Mouse (Mus musculus): ENCODE results near the gene Arid3b.
"Not testable (repeated sequence)": the region's sequence is repeated elsewhere in the genome, so short reads cannot be mapped to it uniquely, and the experiment has no call there.

Gene Arid3b

DNA sequence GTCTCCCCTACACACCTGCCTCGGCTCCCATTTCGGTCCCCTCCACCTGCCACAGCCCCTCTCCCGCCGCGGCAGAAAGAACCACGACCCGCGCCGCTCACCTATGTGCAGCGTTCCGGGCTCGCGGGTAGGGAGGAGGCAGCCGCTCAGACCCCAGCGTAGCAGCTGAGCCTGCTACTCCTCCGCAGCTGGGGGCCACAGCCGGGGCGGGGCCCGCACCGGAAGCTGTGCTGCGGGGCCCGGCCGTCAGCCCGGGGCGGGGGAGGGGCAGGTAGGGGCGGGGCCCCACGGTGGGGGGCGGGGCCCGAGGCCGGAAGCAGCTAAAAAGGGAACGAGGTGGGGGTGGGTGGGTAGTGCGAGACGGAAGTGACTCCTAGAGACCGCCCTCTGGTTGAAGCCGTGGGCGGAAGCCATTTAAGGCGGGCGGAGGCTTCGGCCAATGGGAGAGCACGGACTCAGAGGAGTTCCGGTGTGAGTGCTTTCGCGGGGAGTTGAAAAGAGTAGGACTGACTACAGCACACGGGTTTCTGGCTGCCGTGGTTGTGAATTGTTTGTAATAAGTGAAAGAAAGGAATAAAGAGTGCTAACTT lies at the start of gene Arid3b:
TSS of gene Arid3b (minus strand) at position 213 of the 590 bp plus-strand sequence.
- DNase-seq (ENCODE audit: low read depth): peak; percentile 43

DNA sequence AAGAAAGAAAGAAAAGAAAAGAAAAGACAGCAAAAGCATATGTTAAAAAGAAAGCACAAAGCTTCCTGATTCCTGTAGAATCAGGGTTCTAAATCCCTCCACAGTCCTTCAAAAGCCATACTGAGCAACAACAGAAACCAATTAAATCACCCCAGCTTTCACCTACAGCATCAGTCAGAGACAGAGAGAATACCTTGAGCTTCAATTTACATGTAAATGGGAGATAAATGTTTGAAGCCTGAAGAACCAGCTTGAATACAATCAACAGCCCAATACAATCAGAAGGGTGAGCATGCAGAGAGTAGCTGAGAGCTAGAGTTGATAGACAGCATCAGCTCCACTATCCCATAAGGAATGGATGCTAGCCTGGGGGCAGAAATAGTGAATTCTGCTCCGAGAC lies 46.8 kb upstream of the Arid3b start:
- no peak for DNase-seq (ENCODE audit: low read depth)

DNA sequence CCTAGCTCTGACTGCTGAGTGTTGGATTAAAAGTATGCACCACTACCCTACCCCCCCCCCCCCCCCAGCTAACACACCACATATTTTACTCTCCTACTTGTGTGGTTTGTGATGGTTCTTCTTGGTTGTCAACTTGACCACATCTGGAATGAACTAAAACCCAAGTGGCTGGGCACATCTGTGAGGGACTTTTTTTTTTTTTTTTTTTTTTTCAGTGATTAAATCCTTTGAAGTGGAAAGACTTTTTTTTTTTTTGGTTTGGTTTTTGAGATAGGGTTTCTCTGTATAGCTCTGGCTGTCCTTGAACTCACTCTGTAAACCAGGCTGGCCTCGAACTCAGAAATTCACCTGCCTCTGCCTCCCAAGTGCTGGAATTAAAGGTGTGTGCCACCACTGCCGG lies 45.2 kb upstream of the Arid3b start:
- DNase-seq (ENCODE audit: low read depth): not testable (repeated sequence)

DNA sequence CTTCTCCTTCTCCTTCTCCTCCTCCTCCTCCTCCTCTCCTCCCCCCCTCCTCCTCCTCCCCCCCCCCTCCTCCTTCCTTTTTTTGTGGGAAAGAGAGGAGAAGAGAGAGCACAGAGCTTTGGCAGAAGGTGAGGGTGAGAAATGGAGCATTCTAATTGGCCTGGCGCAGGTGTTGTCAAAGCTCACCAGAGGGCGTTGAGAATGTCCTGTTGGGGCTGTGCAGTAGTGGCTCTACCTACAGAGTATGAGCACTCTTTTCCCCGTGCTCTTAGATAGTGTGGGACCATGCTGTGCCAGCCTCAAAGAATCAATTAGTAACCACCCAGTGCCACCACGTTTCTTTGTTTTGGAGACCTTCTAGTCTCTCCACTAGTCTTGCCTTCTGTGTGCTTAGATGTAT lies 43.7 kb upstream of the Arid3b start:
- no peak for DNase-seq (ENCODE audit: low read depth)

DNA sequence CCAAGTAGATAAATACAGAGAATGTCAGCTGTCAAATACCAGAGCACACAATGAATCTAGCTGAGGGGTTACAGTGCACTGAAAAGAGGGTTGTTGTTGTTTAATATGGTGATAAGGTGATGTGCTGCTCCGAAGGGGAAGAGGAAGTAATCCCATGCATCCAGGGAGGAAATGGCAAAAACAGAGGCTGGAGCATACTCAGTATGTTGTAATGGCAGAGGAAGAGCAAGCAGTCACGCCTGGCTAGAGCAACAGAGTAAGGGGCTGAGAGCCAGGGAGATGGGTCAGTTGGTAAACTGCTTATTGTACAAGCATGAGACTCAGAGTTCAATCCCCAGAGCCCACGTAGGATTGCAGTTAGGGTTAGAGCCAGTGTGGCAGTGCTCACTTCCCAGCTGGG lies 42.6 kb upstream of the Arid3b start:
- DNase-seq (ENCODE audit: low read depth): no peak

DNA sequence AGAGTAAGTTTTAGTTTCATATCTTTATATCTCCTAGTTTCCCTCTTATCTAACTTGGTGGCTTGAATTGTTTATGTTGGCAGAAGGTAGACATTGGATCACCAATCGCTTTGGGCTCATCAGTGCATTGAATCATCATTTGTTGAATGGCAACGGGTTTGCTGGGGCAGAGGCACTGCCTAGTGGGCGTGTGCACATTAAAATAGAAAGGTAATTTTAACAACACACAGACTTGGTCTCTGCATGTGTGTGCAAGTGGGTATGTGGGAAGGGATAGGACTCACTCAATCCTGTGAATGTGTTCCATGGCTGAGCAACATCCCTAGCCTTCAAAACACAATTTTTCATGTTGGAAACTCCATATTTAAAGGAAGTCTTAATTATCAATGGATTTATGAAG lies 38.4 kb upstream of the Arid3b start:
- DNase-seq (ENCODE audit: low read depth): no peak

DNA sequence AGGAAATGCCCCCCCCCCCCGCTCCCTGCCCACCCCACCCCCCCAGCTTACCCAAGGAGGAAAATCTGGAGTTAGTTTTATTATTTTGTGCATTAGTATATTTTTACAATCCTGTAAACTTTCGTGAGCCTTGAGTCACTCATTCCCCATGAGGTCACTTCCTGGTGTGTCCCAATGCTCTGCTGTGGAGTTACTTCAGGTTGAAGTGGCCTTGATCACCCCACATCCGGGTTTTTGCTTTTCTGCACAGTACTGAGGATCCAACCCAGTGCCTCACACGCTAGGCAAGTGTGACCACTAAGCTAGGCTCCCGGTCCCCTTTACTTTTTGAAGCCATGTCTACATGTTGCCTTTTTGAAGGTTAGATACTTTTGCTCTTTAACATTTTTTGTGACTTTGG lies 37.5 kb upstream of the Arid3b start:
- DNase-seq (ENCODE audit: low read depth): peak; percentile 15

DNA sequence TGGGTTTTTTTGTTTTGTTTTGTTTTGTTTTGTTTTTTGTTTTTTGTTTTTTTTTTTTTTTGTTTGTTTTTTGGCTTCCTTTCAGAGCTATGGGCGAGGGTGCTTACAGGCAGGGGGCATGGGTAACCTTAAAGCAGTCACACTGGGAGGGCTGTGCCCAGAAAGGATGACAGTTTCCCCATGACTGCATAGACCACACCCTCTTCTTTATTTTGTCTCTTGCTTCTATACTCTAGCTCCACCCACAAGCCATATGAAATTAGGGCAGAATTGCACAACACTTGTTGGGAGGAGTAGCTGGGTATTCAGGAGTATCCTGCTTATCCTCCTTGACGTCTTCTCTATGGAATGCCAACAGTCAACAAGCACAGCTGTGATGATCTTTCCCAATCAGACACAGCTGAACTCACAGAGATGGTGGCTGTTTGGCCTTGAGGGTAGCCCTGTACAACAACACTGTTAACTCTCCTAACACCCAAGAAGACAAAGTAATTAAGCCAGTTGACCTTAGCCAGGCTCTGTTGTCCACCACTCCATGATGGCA lies 33.8 kb upstream of the Arid3b start:
- peak; percentile 44 for DNase-seq (ENCODE audit: low read depth)

DNA sequence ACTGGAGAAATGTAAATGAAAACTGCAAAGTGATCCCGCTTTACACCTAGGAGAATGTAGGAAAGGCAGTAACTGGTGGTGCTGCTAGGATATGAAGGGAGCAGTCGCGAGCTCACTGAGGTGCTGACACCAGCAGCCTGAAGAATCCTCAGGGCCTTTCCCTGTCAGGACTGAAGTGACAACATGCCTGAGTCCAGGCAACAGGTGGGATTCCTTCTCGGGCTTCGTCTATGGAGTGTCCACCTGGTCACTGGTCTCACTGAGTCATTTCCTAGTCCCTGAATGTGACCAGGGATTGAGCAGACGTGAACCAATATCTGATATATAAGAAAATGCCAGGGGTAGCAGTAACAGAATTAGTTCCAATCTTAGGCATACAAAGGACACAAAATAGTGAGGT lies 32.2 kb upstream of the Arid3b start:
- no peak for DNase-seq (ENCODE audit: low read depth)

DNA sequence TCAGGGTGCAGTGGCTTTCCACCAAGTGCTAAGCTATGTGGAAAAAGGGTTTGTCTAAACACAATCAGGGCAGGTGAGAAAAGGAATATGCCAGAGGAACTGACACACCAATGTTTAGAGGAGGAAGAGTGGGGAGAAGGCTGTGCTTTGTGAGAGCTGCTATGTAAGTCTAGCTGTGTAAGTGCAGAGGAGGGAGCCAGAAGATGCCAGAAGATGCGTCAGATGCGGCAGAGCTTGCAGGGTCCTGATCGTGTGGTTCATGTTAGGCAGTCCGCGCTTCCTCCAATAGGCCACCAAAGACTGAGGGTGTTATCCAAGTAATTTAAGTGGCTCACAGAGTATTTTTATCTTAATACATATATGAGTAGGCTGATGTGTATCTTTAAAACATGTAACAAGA lies 31.3 kb upstream of the Arid3b start:
- no peak for DNase-seq (ENCODE audit: low read depth)

DNA sequence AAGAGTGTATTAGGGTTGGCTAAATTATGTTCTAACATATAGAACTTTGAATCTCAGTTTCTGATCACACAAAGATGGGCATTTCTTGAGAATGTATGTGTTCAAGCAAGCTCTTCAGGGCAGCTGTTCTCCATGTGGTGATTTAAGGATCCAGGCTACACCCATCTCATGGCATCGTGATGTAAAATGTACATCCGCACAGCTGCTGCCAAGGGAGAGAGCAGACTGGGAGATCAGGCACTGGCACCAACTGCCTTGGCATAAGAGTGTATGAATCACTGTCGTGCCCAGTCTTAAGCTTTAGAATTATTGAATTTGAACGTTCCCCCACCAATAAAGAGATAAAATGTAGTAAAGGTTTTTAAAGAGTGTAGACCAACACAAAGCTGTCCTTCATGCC lies 30.6 kb upstream of the Arid3b start:
- DNase-seq (ENCODE audit: low read depth): no peak

DNA sequence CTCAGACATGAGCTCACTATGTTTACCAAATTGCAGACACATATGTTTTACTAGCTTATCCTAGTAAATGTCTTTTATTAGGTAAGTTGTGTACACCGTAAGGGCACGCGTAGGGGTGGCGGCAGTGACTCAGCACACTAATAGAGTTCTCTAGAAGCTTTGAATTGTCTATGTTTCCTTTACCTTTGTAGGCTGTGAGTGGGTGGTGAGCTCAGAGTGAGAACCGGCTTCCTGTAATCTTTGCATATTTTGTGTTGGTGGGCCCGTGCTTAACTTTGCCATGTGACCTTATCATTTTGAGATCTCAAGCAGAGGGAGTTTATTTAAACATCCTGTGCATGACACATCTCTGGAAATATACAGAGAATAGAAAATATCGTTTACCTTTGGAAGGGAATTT lies 29.9 kb upstream of the Arid3b start:
- DNase-seq (ENCODE audit: low read depth): no peak

DNA sequence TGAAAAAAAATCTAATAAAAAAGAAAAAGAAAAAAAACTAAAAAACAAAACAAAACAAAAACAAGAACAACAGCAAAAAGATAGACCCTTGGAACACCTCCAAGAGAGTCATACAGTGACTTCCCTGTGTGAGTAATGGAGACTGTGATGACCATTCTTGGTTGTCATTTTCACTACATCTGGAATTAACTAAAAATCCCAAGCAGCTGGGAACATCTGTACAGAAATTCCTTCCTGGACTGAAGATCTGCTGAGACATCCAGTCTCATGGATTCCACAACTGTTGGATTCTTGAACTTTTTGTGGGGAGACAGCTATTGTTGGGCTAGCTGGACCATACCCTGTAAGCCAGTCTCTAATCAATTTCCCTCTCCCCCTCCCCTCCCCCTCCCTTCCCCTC lies 27.7 kb upstream of the Arid3b start:
- peak; percentile 16 for DNase-seq (ENCODE audit: low read depth)

DNA sequence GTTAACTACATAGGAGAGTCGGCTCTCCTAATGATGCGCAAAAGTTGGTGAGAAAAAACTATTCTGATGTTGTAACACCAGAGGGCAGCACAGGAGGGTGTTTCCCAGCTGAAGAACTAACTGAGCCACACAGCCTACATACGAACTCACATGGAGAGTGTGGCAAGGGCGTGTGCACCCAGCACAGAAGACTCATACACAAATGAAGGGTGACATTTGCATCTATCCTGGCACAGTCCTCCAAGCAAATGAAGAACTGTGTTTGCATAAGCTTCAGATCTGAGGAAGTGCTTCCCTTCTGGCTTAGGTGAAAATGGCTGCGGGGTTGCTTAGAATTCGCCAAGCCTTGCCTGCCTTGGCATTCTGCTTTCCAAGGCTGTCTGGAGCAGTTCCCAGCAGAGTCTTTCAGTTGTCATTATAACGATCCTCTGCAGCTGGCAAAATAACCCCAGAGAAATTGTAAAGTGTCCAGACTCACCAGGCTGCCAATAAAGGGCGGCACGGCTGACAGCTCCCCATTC lies 25.4 kb upstream of the Arid3b start:
- peak; percentile 65 for DNase-seq (ENCODE audit: low read depth)

DNA sequence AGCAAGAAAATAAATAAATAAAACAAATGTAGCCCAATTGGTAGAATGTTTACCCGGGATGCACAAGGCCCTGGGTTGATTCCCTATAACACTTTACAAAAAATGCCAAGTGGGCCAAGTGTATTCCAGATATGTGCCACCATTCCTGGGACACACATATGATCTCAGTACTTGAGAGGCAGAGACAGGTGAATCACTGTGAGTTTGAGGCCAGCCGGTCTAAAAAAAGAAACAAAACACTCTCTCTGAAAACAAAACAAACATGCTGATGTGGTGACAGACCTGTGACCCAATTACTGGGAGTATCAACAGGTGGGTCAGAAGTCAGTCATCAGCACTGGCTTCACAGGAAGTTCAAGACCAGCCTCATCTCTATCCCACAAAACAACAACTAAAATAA lies 19.9 kb upstream of the Arid3b start:
- no peak for DNase-seq (ENCODE audit: low read depth)

DNA sequence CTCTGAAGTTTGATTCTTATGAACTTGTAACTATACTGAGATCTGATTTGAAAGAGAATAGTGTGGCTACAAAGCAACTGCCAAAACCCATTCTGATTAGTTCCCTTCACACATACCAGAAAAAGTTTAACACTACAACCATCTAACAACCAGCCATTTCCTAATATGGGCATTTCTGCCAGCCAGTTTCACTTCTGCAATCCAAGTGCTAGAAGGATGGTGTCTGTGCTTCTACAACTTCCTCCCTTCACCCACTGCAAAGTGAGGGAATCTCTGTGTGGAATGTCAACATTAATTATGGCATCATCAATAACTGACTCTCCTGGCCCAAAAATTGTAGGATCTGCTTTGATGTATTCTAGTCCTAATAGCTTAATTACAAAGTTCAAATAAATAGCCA lies 17.7 kb upstream of the Arid3b start:
- no peak for DNase-seq (ENCODE audit: low read depth)

DNA sequence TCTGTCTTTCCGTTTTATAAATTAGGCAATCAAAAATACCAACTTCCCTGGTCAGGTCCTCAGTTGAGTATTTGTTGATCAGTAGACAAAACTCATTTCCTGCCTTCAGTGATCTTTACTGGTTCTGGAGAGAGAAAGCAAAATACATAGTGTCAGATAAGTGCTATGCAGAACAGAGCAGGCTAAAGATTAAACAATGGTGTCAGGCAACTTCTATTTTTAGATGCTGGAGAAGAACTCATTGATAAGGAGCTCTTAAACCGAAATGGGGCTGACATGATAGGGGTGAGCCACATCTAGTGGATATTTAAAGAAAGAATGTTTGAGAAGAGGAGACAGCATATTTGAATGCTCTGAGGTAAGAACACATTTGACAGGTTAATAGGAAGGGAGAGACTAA lies 2.4 kb upstream of the Arid3b start:
- DNase-seq (ENCODE audit: low read depth): no peak

DNA sequence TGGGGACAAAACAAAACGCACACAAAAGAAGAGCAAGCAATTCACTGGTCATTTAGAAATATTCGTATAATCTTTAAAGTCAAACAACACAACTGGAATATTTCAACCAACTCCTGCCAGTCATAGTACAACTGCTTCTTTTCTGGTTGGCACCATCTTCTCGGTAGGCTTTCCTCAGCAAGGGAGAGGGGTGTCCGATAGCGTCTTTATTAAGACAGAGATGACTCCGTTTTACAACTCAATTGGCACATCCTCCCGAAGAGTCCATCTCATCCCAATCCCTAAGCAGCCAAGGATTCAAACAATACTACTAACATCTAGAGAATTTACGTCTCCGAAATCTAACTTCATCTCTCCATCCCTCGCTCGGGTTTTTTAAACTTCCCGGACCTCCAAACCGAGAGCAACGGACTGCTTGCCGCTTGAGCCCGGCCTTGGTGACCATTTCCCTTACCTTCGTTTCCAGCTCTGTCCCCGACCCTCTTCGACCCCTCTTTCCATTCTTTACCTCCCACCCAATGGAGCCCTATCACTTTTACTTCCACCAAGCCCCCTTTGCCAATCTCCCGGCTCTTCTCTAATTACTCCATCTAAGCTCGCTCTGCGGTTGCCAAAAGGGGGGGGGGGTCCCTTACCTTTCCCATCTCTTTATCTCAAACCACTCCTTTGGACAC lies 615 bp downstream of the Arid3b start:
- DNase-seq (ENCODE audit: low read depth): no peak

DNA sequence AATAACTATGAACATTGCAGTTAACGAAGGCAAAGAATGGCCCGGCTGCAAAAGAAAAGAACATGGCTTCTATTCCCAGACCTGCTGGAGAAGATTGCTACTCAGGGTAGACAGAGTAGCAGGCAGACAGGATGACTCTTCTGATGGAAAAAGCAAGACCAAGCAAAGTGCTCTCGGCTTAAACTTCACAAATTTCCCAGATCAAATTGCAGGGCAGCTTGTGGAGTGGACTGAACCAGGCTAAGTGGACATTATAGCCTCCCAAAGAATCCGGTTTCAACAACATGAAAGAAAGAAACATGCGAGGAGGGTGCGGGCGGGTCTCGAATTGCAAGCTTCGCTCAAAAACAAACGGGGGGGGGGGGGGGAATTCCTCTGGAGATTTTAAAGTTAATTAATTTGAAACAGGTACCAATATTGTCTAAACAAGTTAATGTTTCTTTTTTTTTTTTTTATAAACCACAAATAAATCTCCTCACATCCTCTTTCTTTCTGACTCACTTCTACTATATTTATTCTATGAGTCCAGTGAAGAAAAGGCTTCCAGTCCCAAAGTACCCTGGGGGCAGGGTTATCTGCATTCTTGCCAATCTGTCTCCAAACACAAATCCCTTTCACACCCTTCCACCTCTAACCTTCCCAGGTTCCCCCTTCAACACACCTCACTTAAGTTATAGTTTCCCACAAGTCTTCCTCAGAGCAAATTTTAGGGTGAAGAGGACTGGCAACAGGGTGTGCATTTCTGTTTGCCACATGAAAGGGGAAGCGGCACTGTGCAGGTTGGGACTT lies 1.8 kb downstream of the Arid3b start:
- no peak for DNase-seq (ENCODE audit: low read depth)

DNA sequence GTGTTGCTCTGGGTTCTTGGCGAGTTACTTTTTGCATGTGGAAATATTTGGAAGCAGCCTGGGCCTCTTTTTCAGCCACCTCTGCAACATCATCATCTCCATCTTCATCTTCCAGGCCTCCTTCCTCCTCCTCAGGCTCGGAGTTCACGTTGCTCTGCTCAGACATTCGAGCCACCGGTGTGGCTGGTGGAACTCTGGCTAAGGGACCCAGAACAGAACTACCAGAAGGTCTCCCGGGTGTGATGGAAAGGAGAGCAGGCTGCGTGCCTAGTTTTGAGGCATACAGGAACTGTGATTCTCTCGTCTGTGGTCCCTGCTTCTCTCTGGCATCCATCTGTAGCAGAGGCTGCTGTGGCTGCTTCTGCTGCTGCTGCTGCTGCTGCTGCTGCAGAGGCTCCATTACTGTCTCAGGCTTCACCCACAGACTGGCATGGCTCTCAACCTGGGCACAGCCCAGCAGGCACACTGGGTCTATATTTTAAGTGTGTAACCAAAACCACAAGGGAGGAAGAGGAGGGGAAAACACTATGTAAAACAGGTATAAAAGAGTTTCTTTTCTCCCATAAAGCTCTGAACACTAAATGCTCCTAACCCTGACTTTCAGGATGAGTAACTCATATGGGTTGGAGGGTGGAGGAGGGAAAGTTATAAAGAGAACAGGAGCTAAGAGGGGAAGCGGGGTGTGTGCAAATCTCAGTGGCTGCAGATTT lies 2.7 kb downstream of the Arid3b start:
- DNase-seq (ENCODE audit: low read depth): no peak

DNA sequence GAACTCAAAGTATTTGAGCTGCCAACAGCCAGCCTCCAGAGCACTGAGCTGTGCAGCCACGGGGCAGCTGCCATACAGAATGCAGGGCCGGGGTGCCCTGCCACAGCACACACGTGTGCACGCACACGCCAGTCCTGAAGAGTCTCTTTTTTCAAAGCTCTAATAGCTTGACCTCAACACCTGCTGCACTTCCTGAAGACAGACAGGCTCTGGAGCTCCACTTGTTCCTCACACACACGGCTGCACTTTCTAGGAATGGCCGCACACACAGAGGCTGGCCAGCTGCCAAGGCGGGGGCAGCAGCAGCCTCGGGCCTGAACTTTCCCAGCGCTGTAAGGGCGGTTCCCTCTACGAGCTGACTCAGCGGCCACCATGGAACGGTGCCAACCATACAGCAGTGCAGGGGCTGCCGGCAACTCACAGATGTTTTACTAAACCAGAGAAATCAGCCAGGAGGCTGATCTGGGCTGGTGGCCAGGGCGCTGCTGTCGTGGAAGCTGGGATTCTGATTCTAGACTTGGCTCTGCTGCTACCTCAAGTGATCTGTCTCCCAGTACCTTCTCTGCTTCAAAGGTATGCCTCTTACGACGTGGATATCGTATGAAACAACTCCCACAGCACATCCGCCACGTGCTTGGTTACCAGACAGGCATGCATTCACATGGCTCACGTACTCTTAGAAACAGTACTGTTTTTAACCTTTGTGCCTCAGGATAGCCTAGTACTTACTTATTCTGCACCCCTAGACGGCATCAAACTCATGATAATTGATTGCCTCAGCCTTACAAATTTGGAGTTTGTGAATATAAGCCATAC lies 5.1 kb downstream of the Arid3b start:
- peak; percentile 99 for DNase-seq (ENCODE audit: low read depth)
